Mouse (Mus musculus) gastrocnemius, adult 8-10 months (tissue): ENCODE results near the gene Gna12. TPM values are rescaled to one million over a fixed set of nuclear protein-coding genes. Genes with fewer than 3 reads are reported as not detected.

Source experiments
- DNase-seq, 2 experiments: peaks; one replicate each; pipeline ENCODE4 v3.0.0; 2022; ENCODE audit warnings: low spot score in 2 of 2
- total RNA-seq, 4 experiments: library from RNA; stranded (reverse); gene quantifications; 2 replicates each; pipeline ENCODE4 v1.2.4; 2022

Gene Gna12
- total RNA-seq, 4 experiments from 2014 or later: 21.4 to 30.8 (median 24.5) TPM

GRCm38 (mm10) chr5:140758864-140759263 is 71.4 kb downstream of the Gna12 start:
- no peak for DNase-seq

- no peak for DNase-seq
Measured at GRCm38 (mm10) chr5:140753223-140753622, 77.0 kb downstream of the Gna12 start.

- DNase-seq: no peak
Measured at GRCm38 (mm10) chr5:140752639-140753038, 77.6 kb downstream of the Gna12 start.

GRCm38 (mm10) chr5:140752041-140752440 is 78.2 kb downstream of the Gna12 start:
- no peak for DNase-seq

GRCm38 (mm10) chr5:140750925-140751324 is 79.3 kb downstream of the Gna12 start:
- no peak for DNase-seq

- DNase-seq: peak; percentile 30 to 46
Measured at GRCm38 (mm10) chr5:140749062-140749875, 81.0 kb downstream of the Gna12 start.

- no peak for DNase-seq
Measured at GRCm38 (mm10) chr5:140748425-140748824, 81.8 kb downstream of the Gna12 start.

GRCm38 (mm10) chr5:140743706-140744131 is 86.5 kb downstream of the Gna12 start:
- DNase-seq: no peak

GRCm38 (mm10) chr5:140741877-140742276 is 88.4 kb downstream of the Gna12 start:
- no peak for DNase-seq

GRCm38 (mm10) chr5:140741040-140741439 is 89.2 kb downstream of the Gna12 start:
- DNase-seq: no peak

- no peak for DNase-seq
Measured at GRCm38 (mm10) chr5:140739813-140740212, 90.4 kb downstream of the Gna12 start.

GRCm38 (mm10) chr5:140736166-140736565 is 94.1 kb downstream of the Gna12 start:
- DNase-seq: no peak

- DNase-seq: no peak
Measured at GRCm38 (mm10) chr5:140735297-140735696, 94.9 kb downstream of the Gna12 start.

- DNase-seq: no peak
Measured at GRCm38 (mm10) chr5:140733336-140733735, 96.9 kb downstream of the Gna12 start.

- DNase-seq: no peak
Measured at GRCm38 (mm10) chr5:140732195-140732594, 98.0 kb downstream of the Gna12 start.

- no peak for DNase-seq
Measured at GRCm38 (mm10) chr5:140731040-140731797, 99.0 kb downstream of the Gna12 start.

GRCm38 (mm10) chr5:140726946-140727740 is 103.1 kb downstream of the Gna12 start:
- DNase-seq: no peak

- no peak for DNase-seq
Measured at GRCm38 (mm10) chr5:140726062-140726839, 104.0 kb downstream of the Gna12 start.

GRCm38 (mm10) chr5:140723822-140724221 is 106.4 kb downstream of the Gna12 start, which contains the start of gene Amz1:
Gene Amz1 (plus strand): TSS chr5:140724127.
- no peak for DNase-seq

GRCm38 (mm10) chr5:140722121-140722520 is 108.1 kb downstream of the Gna12 start:
- DNase-seq: no peak

- DNase-seq: no peak
Measured at GRCm38 (mm10) chr5:140720773-140721172, 109.5 kb downstream of the Gna12 start.
